ENCODE assay signal across 7 mouse cellular contexts in genomic region chr7:35650716-35651410, GRCm38 (mm10). TPM values are rescaled to one million over a fixed set of nuclear protein-coding genes. Genes with fewer than 3 reads are reported as not detected.
DNase-seq lines count a peak whose midpoint lies in the region.

No protein-coding gene starts in this region.

- intact Hi-C loops in left cerebral cortex, postnatal 4 days (cut with DNase I), result loop anchor here (5.0 to 10.0 kb wide), 2 partner anchors 84 to 1706 kb away; no protein-coding TSS in a partner anchor

- DNase-seq in kidney, postnatal 10 days, result peak; percentile 31
- no peak for DNase-seq in kidney, adult 9 months
- DNase-seq in NIH3T3 (ENCODE audit: low read depth), result peak; percentile 12
- peak; percentile 29 for DNase-seq in gastrocnemius, postnatal 10 days
- peak; percentile 47 for DNase-seq in left cerebral cortex, postnatal 4 days
- DNase-seq in ovary, postnatal 36 days (ENCODE audit: low spot score), result no peak
- no peak for DNase-seq in c-Kit-positive CD71-positive TER-119-positive erythroid progenitor cells, embryonic 14.5 days (ENCODE audit: low spot score)

RNA-seq across cellular contexts. Expression of gene Pdcd5, which starts 3.5 kb away (rescaled TPM):
- 100 to 1,000 TPM; 133 to 141 TPM for total RNA-seq in gastrocnemius, postnatal 10 days (2021)
- 100 to 1,000 TPM; 110 to 114 TPM for total RNA-seq in left cerebral cortex, postnatal 4 days (2021)

Comparison
In these comparisons a context has a peak if more than half of its experiments do, and no peak if none do; other contexts are left out.
1. DNase-seq: peak in kidney, postnatal 10 days (single experiment), NIH3T3 (single experiment), gastrocnemius, postnatal 10 days (single experiment) and left cerebral cortex, postnatal 4 days (single experiment); none in kidney, adult 9 months (single experiment), ovary, postnatal 36 days (single experiment) and c-Kit-positive CD71-positive TER-119-positive erythroid progenitor cells, embryonic 14.5 days (single experiment).